Mouse (Mus musculus): Measurements from ENCODE around the gene Nlrp4c. TPM values are rescaled to one million over a fixed set of nuclear protein-coding genes. Genes with fewer than 3 reads are reported as not detected.
"Not testable (repeated sequence)": the region's sequence is repeated elsewhere in the genome, so short reads cannot be mapped to it uniquely, and the experiment has no call there.

Gene Nlrp4c
- 0.07 TPM in 1 of 2 replicates, not detected in the other for polyA plus RNA-seq (2014; fragmentation: Nextera tagmentation; extraction: Ambion mirVana)

- WGBS (ENCODE audit: insufficient replicate concordance): 83% methylated on average over 11 of the region's 11 CpGs
- no peak within 1 kb of the TSS for H3K27ac ChIP-seq (ENCODE audit: low read depth, low read length)
- ATAC-seq (replicated peaks; ENCODE audit: insufficient number of reproducible peaks, low FRiP score, low TSS enrichment): no peak
- no peak within 1 kb of the TSS for H3K4me2 ChIP-seq
- no peaks in the 10 kb centered on the region for H3K4me1 ChIP-seq (ENCODE audit: control insufficient read depth, insufficient read depth, low read length)
- H3K9ac ChIP-seq (ENCODE audit: low read depth, low read length): no peak within 1 kb of the TSS
- H3K4me3 ChIP-seq (ENCODE audit: low read depth, low read length): no peak within 1 kb of the TSS
- no peaks in the 10 kb centered on the region for H3K27me3 ChIP-seq (ENCODE audit: control insufficient read depth, insufficient read depth, low read length)
- H3K36me3 ChIP-seq (ENCODE audit: control insufficient read depth, insufficient read depth, low read length): no peaks in the 10 kb centered on the region
- H3K9me3 ChIP-seq (replicated peaks; ENCODE audit: control insufficient read depth, low read length): peaks cover 3% of the 10 kb centered on the region
These were observed at the start of gene Nlrp4c for GRCm38 (mm10) chr7:6044861-6045260. Gene Nlrp4c (plus strand): TSS chr7:6045161.

DNA sequence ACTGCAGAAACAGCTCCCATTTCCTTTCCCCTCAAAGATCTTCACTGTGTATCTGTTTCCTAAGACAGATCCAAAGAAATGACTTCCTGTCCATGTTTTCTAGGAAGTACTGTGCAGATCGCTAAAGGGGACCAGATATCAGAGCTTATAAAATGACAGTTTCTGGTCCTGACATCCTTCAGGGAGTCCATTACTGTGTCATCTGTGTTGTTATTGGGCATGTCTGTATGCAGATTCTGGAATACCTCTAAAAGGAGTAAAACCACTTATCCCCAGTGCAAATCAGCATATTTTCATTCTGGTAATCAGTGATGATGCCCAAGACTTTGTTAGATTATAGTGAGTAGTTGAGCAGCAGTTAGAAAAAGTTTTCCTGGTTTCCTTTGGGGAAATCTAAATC, 34.1 kb upstream of the Nlrp4c start, which contains the start of gene Vmn1r65:
Gene Vmn1r65, minus strand, starts transcription at position 101 of the 400 bp plus-strand sequence.
- no peaks in the 10 kb centered on the region for H3K4me1 ChIP-seq (ENCODE audit: control insufficient read depth, insufficient read depth, low read length)
- no peak for ATAC-seq (replicated peaks; ENCODE audit: insufficient number of reproducible peaks, low FRiP score, low TSS enrichment)
- WGBS (ENCODE audit: insufficient replicate concordance): 88% methylated on average over 1 of the region's 1 CpGs
- H3K36me3 ChIP-seq (ENCODE audit: control insufficient read depth, insufficient read depth, low read length): no peaks in the 10 kb centered on the region
- H3K4me3 ChIP-seq (ENCODE audit: low read depth, low read length): no peak within 1 kb of the TSS
- H3K9ac ChIP-seq (ENCODE audit: low read depth, low read length): no peak within 1 kb of the TSS
- H3K27ac ChIP-seq (ENCODE audit: low read depth, low read length): no peak within 1 kb of the TSS
- H3K4me2 ChIP-seq: no peak within 1 kb of the TSS
- no peaks in the 10 kb centered on the region for H3K27me3 ChIP-seq (ENCODE audit: control insufficient read depth, insufficient read depth, low read length)
- peaks cover 15% of the 10 kb centered on the region for H3K9me3 ChIP-seq (replicated peaks; ENCODE audit: control insufficient read depth, low read length)

GRCm38 (mm10) chr7:6119501-6119900, 74.5 kb downstream of the Nlrp4c start:
- Histone ChIP-seq H3K27ac (ENCODE audit: low read depth, low read length) (no peak overlapping the region), H3K4me3 (ENCODE audit: low read depth, low read length) (no peak overlapping the region), H3K36me3 (ENCODE audit: control insufficient read depth, insufficient read depth, low read length) (no peaks in the 10 kb centered on the region), H3K9ac (ENCODE audit: low read depth, low read length) (no peak overlapping the region), H3K27me3 (ENCODE audit: control insufficient read depth, insufficient read depth, low read length) (no peaks in the 10 kb centered on the region), H3K4me1 (ENCODE audit: control insufficient read depth, insufficient read depth, low read length) (no peaks in the 10 kb centered on the region), H3K4me2 (no peak overlapping the region), H3K9me3 (replicated peaks; ENCODE audit: control insufficient read depth, low read length) (no peaks in the 10 kb centered on the region)
- no peak for ATAC-seq (replicated peaks; ENCODE audit: insufficient number of reproducible peaks, low FRiP score, low TSS enrichment)
- WGBS (ENCODE audit: insufficient replicate concordance): 64% methylated on average over 3 of the region's 3 CpGs

DNA sequence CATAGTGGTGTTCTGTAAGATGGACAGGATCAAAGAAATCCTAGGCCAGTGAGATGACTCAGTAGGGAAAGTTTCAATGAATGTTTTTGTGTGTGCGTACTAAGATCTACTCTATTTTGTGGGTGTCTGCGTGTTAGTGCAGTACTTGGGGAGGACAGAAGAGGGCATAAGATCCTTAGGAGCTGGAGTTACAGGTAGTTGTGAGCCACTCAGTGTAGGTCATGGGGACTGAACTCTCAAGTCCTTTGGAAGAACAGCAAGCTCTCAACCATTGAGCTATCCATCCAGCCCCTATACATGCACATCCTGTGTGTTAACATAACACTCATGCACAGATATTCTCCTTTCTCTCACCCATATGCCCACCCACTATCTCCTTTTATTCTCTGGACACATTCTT, 75.1 kb downstream of the Nlrp4c start:
- 74% methylated on average over 2 of the region's 2 CpGs for WGBS (ENCODE audit: insufficient replicate concordance)
- not testable (repeated sequence) for H3K4me1 ChIP-seq (ENCODE audit: control insufficient read depth, insufficient read depth, low read length)

GRCm38 (mm10) chr7:6121128-6121527, 76.2 kb downstream of the Nlrp4c start:
- H3K27ac ChIP-seq (ENCODE audit: low read depth, low read length); H3K36me3 ChIP-seq (ENCODE audit: control insufficient read depth, insufficient read depth, low read length); ATAC-seq (replicated peaks; ENCODE audit: insufficient number of reproducible peaks, low FRiP score, low TSS enrichment); H3K27me3 ChIP-seq (ENCODE audit: control insufficient read depth, insufficient read depth, low read length); H3K4me3 ChIP-seq (ENCODE audit: low read depth, low read length); H3K4me2 ChIP-seq; H3K9ac ChIP-seq (ENCODE audit: low read depth, low read length); H3K4me1 ChIP-seq (ENCODE audit: control insufficient read depth, insufficient read depth, low read length); H3K9me3 ChIP-seq (replicated peaks; ENCODE audit: control insufficient read depth, low read length): not testable (repeated sequence)
- whole genome bisulfite sequencing (ENCODE audit: insufficient replicate concordance): 80% methylated on average over 1 of the region's 1 CpGs

More for the DNA sequence above, 75.1 kb downstream of the Nlrp4c start:
- not testable (repeated sequence) for H3K9me3 ChIP-seq (replicated peaks; ENCODE audit: control insufficient read depth, low read length); H3K27me3 ChIP-seq (ENCODE audit: control insufficient read depth, insufficient read depth, low read length); H3K36me3 ChIP-seq (ENCODE audit: control insufficient read depth, insufficient read depth, low read length); H3K9ac ChIP-seq (ENCODE audit: low read depth, low read length); ATAC-seq (replicated peaks; ENCODE audit: insufficient number of reproducible peaks, low FRiP score, low TSS enrichment); H3K4me3 ChIP-seq (ENCODE audit: low read depth, low read length); H3K4me2 ChIP-seq; H3K27ac ChIP-seq (ENCODE audit: low read depth, low read length)

GRCm38 (mm10) chr7:6126690-6127448, 81.9 kb downstream of the Nlrp4c start:
- 0 out of 2 replicates have a peak, but pooled peaks cover 2% of the 10 kb centered on the region for H3K4me1 ChIP-seq (ENCODE audit: control insufficient read depth, insufficient read depth, low read length)
- H3K9ac ChIP-seq (ENCODE audit: low read depth, low read length): no peak overlapping the region
- H3K27ac ChIP-seq (ENCODE audit: low read depth, low read length): no peak overlapping the region
- peaks cover 4% of the 10 kb centered on the region for H3K9me3 ChIP-seq (replicated peaks; ENCODE audit: control insufficient read depth, low read length)
- peaks cover 7% of the 10 kb centered on the region for H3K36me3 ChIP-seq (ENCODE audit: control insufficient read depth, insufficient read depth, low read length)
- ATAC-seq (replicated peaks; ENCODE audit: insufficient number of reproducible peaks, low FRiP score, low TSS enrichment): peak; percentile 47; the same call in 1 of the 2 replicates
- no peaks in the 10 kb centered on the region for H3K27me3 ChIP-seq (ENCODE audit: control insufficient read depth, insufficient read depth, low read length)
- no peak overlapping the region for H3K4me3 ChIP-seq (ENCODE audit: low read depth, low read length)
- no peak overlapping the region for H3K4me2 ChIP-seq
- 31% methylated on average over 7 of the region's 7 CpGs for WGBS (ENCODE audit: insufficient replicate concordance)

- WGBS (ENCODE audit: insufficient replicate concordance): 43% methylated on average over 4 of the region's 4 CpGs
- Histone ChIP-seq H3K4me2 (no peak overlapping the region), H3K4me3 (ENCODE audit: low read depth, low read length) (no peak overlapping the region)
These were observed 85.4 kb downstream of the Nlrp4c start for GRCm38 (mm10) chr7:6130346-6130745.

GRCm38 (mm10) chr7:6132646-6133045, 87.7 kb downstream of the Nlrp4c start:
- Histone ChIP-seq H3K9ac (ENCODE audit: low read depth, low read length) (no peak overlapping the region), H3K36me3 (ENCODE audit: control insufficient read depth, insufficient read depth, low read length) (peaks cover 37% of the 10 kb centered on the region), H3K4me2 (no peak overlapping the region), H3K27me3 (ENCODE audit: control insufficient read depth, insufficient read depth, low read length) (no peaks in the 10 kb centered on the region), H3K27ac (ENCODE audit: low read depth, low read length) (no peak overlapping the region), H3K9me3 (replicated peaks; ENCODE audit: control insufficient read depth, low read length) (peaks cover 18% of the 10 kb centered on the region), H3K4me3 (ENCODE audit: low read depth, low read length) (no peak overlapping the region), H3K4me1 (ENCODE audit: control insufficient read depth, insufficient read depth, low read length) (no peaks in the 10 kb centered on the region)
- ATAC-seq (replicated peaks; ENCODE audit: insufficient number of reproducible peaks, low FRiP score, low TSS enrichment): no peak
- WGBS (ENCODE audit: insufficient replicate concordance): 76% methylated on average over 30 of the region's 30 CpGs

More at GRCm38 (mm10) chr7:6130346-6130745, 85.4 kb downstream of the Nlrp4c start:
- H3K27ac ChIP-seq (ENCODE audit: low read depth, low read length): no peak overlapping the region
- ATAC-seq (replicated peaks; ENCODE audit: insufficient number of reproducible peaks, low FRiP score, low TSS enrichment): no peak
- peaks cover 18% of the 10 kb centered on the region for H3K9me3 ChIP-seq (replicated peaks; ENCODE audit: control insufficient read depth, low read length)
- H3K4me1 ChIP-seq (ENCODE audit: control insufficient read depth, insufficient read depth, low read length): 0 out of 2 replicates have a peak, but pooled peaks cover 2% of the 10 kb centered on the region
- H3K9ac ChIP-seq (ENCODE audit: low read depth, low read length): no peak overlapping the region
- no peaks in the 10 kb centered on the region for H3K27me3 ChIP-seq (ENCODE audit: control insufficient read depth, insufficient read depth, low read length)
- H3K36me3 ChIP-seq (ENCODE audit: control insufficient read depth, insufficient read depth, low read length): peaks cover 28% of the 10 kb centered on the region

DNA sequence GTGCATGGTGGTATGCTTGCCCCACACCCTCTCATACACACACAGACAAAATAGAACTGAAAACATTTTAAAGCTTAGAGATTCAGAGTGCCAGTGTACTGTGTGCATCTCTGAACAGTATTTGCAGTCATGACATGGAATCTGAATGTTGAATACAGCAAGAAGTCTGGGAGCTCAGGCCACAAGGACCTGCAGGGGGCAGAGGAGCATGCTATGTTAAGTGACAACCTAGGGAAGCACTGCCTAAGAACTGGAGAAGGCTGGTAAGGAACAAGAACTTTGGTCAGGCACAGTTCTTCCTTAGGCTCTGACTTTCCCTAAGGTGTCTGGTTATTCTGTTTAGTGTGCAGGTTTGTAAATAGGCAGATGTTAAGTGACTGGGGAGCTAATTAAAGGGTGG, 91.5 kb downstream of the Nlrp4c start:
- H3K27me3 ChIP-seq (ENCODE audit: control insufficient read depth, insufficient read depth, low read length): no peaks in the 10 kb centered on the region
- peaks cover 18% of the 10 kb centered on the region for H3K9me3 ChIP-seq (replicated peaks; ENCODE audit: control insufficient read depth, low read length)
- no peaks in the 10 kb centered on the region for H3K4me1 ChIP-seq (ENCODE audit: control insufficient read depth, insufficient read depth, low read length)
- no peak overlapping the region for H3K4me3 ChIP-seq (ENCODE audit: low read depth, low read length)
- H3K36me3 ChIP-seq (ENCODE audit: control insufficient read depth, insufficient read depth, low read length): peaks cover 37% of the 10 kb centered on the region
- no peak overlapping the region for H3K4me2 ChIP-seq
- H3K9ac ChIP-seq (ENCODE audit: low read depth, low read length): no peak overlapping the region
- ATAC-seq (replicated peaks; ENCODE audit: insufficient number of reproducible peaks, low FRiP score, low TSS enrichment): no peak
- H3K27ac ChIP-seq (ENCODE audit: low read depth, low read length): no peak overlapping the region
